Mouse (Mus musculus): ENCODE results near the gene Otub1.
A peak's percentile ranks its signal among the peaks of the same experiment; 100 is the strongest.

Otub1 gene

GRCm38 (mm10) chr19:7205753-7206736, at the start of gene Otub1:
TSS of gene Otub1 (minus strand) at chr19:7206316.
- Histone ChIP-seq H3K4me1 (replicated peaks; ENCODE audit: low read depth, low read length) (peaks cover 59% of the 10 kb centered on the region), H3K9me3 (ENCODE audit: low read length) (no peaks in the 10 kb centered on the region), H3K27me3 (ENCODE audit: insufficient read depth, low read length) (no peaks in the 10 kb centered on the region), H3K4me3 (replicated peaks; ENCODE audit: low read length) (peak within 1 kb of the TSS; percentile 93), H3K36me3 (ENCODE audit: insufficient read depth, low read length) (peaks cover 44% of the 10 kb centered on the region)
- TF ChIP-seq POU5F1 (IDR thresholded peaks at IDR 0.05; ENCODE audit: borderline replicate concordance, low read length) = no peak
- TF ChIP-seq CTCF (conservative IDR thresholded peaks at IDR 0.05; ENCODE audit: low read length) = no peak
- TF ChIP-seq NANOG (IDR thresholded peaks at IDR 0.05; ENCODE audit: borderline replicate concordance, low read length) = no peak

- H3K4me3 ChIP-seq (replicated peaks; ENCODE audit: low read length) = no peak overlapping the region
- H3K27me3 ChIP-seq (ENCODE audit: insufficient read depth, low read length) = no peaks in the 10 kb centered on the region
- peaks cover 62% of the 10 kb centered on the region for H3K4me1 ChIP-seq (replicated peaks; ENCODE audit: low read depth, low read length)
- H3K9me3 ChIP-seq (ENCODE audit: low read length) = no peaks in the 10 kb centered on the region
- no peaks in the 10 kb centered on the region for H3K36me3 ChIP-seq (ENCODE audit: insufficient read depth, low read length)
- TF ChIP-seq NANOG (IDR thresholded peaks at IDR 0.05; ENCODE audit: borderline replicate concordance, low read length) (no peak), CTCF (conservative IDR thresholded peaks at IDR 0.05; ENCODE audit: low read length) (no peak), POU5F1 (IDR thresholded peaks at IDR 0.05; ENCODE audit: borderline replicate concordance, low read length) (no peak)
These were observed 39.9 kb upstream of the Otub1 start for GRCm38 (mm10) chr19:7246021-7246420.

GRCm38 (mm10) chr19:7240782-7241690, 34.9 kb upstream of the Otub1 start, which contains the start of gene Naa40:
TSS of gene Naa40 (minus strand) at chr19:7241183.
- H3K4me1 ChIP-seq (replicated peaks; ENCODE audit: low read depth, low read length) = peaks cover 85% of the 10 kb centered on the region
- no peak for TF ChIP-seq POU5F1 (IDR thresholded peaks at IDR 0.05; ENCODE audit: borderline replicate concordance, low read length)
- no peak for TF ChIP-seq CTCF (conservative IDR thresholded peaks at IDR 0.05; ENCODE audit: low read length)
- TF ChIP-seq NANOG (IDR thresholded peaks at IDR 0.05; ENCODE audit: borderline replicate concordance, low read length) = no peak
- H3K27me3 ChIP-seq (ENCODE audit: insufficient read depth, low read length) = no peaks in the 10 kb centered on the region

GRCm38 (mm10) chr19:7240291-7240690, 34.2 kb upstream of the Otub1 start:
- H3K4me3 ChIP-seq (replicated peaks; ENCODE audit: low read length) = peak overlapping the region; percentile 93
- no peaks in the 10 kb centered on the region for H3K27me3 ChIP-seq (ENCODE audit: insufficient read depth, low read length)
- H3K4me1 ChIP-seq (replicated peaks; ENCODE audit: low read depth, low read length) = peaks cover 85% of the 10 kb centered on the region
- no peaks in the 10 kb centered on the region for H3K9me3 ChIP-seq (ENCODE audit: low read length)
- TF ChIP-seq POU5F1 (IDR thresholded peaks at IDR 0.05; ENCODE audit: borderline replicate concordance, low read length) (no peak), NANOG (IDR thresholded peaks at IDR 0.05; ENCODE audit: borderline replicate concordance, low read length) (no peak), CTCF (conservative IDR thresholded peaks at IDR 0.05; ENCODE audit: low read length) (no peak)
- H3K36me3 ChIP-seq (ENCODE audit: insufficient read depth, low read length) = peaks cover 38% of the 10 kb centered on the region

More at GRCm38 (mm10) chr19:7240782-7241690, 34.9 kb upstream of the Otub1 start, which contains the start of gene Naa40:
- peaks cover 32% of the 10 kb centered on the region for H3K36me3 ChIP-seq (ENCODE audit: insufficient read depth, low read length)
- peak within 1 kb of the TSS; percentile 93 for H3K4me3 ChIP-seq (replicated peaks; ENCODE audit: low read length)
- H3K9me3 ChIP-seq (ENCODE audit: low read length) = no peaks in the 10 kb centered on the region

- Histone ChIP-seq H3K4me3 (replicated peaks; ENCODE audit: low read length) (peak overlapping the region; percentile 93), H3K36me3 (ENCODE audit: insufficient read depth, low read length) (peaks cover 45% of the 10 kb centered on the region), H3K9me3 (ENCODE audit: low read length) (no peaks in the 10 kb centered on the region), H3K27me3 (ENCODE audit: insufficient read depth, low read length) (no peaks in the 10 kb centered on the region), H3K4me1 (replicated peaks; ENCODE audit: low read depth, low read length) (peaks cover 85% of the 10 kb centered on the region)
- TF ChIP-seq POU5F1 (IDR thresholded peaks at IDR 0.05; ENCODE audit: borderline replicate concordance, low read length) (no peak), CTCF (conservative IDR thresholded peaks at IDR 0.05; ENCODE audit: low read length) (no peak), NANOG (IDR thresholded peaks at IDR 0.05; ENCODE audit: borderline replicate concordance, low read length) (no peak)
These were observed 33.5 kb upstream of the Otub1 start for GRCm38 (mm10) chr19:7239574-7239973.

- Histone ChIP-seq H3K9me3 (ENCODE audit: low read length) (no peaks in the 10 kb centered on the region), H3K4me1 (replicated peaks; ENCODE audit: low read depth, low read length) (peaks cover 75% of the 10 kb centered on the region), H3K36me3 (ENCODE audit: insufficient read depth, low read length) (peaks cover 74% of the 10 kb centered on the region), H3K27me3 (ENCODE audit: insufficient read depth, low read length) (no peaks in the 10 kb centered on the region), H3K4me3 (replicated peaks; ENCODE audit: low read length) (no peak overlapping the region)
- no peak for TF ChIP-seq CTCF (conservative IDR thresholded peaks at IDR 0.05; ENCODE audit: low read length)
- TF ChIP-seq POU5F1 (IDR thresholded peaks at IDR 0.05; ENCODE audit: borderline replicate concordance, low read length) = no peak
- no peak for TF ChIP-seq NANOG (IDR thresholded peaks at IDR 0.05; ENCODE audit: borderline replicate concordance, low read length)
These were observed 30.6 kb upstream of the Otub1 start for GRCm38 (mm10) chr19:7236742-7237141.

- H3K4me1 ChIP-seq (replicated peaks; ENCODE audit: low read depth, low read length) = peaks cover 70% of the 10 kb centered on the region
- no peaks in the 10 kb centered on the region for H3K9me3 ChIP-seq (ENCODE audit: low read length)
- H3K4me3 ChIP-seq (replicated peaks; ENCODE audit: low read length) = no peak overlapping the region
- peaks cover 81% of the 10 kb centered on the region for H3K36me3 ChIP-seq (ENCODE audit: insufficient read depth, low read length)
- TF ChIP-seq NANOG (IDR thresholded peaks at IDR 0.05; ENCODE audit: borderline replicate concordance, low read length) (no peak), POU5F1 (IDR thresholded peaks at IDR 0.05; ENCODE audit: borderline replicate concordance, low read length) (no peak), CTCF (conservative IDR thresholded peaks at IDR 0.05; ENCODE audit: low read length) (no peak)
- H3K27me3 ChIP-seq (ENCODE audit: insufficient read depth, low read length) = no peaks in the 10 kb centered on the region
These were observed 29.9 kb upstream of the Otub1 start for GRCm38 (mm10) chr19:7236011-7236410.

- no peak for TF ChIP-seq POU5F1 (IDR thresholded peaks at IDR 0.05; ENCODE audit: borderline replicate concordance, low read length)
- no peak for TF ChIP-seq CTCF (conservative IDR thresholded peaks at IDR 0.05; ENCODE audit: low read length)
- no peak for TF ChIP-seq NANOG (IDR thresholded peaks at IDR 0.05; ENCODE audit: borderline replicate concordance, low read length)
- Histone ChIP-seq H3K4me3 (replicated peaks; ENCODE audit: low read length) (no peak overlapping the region), H3K4me1 (replicated peaks; ENCODE audit: low read depth, low read length) (peaks cover 70% of the 10 kb centered on the region), H3K27me3 (ENCODE audit: insufficient read depth, low read length) (no peaks in the 10 kb centered on the region), H3K9me3 (ENCODE audit: low read length) (no peaks in the 10 kb centered on the region), H3K36me3 (ENCODE audit: insufficient read depth, low read length) (peaks cover 86% of the 10 kb centered on the region)
These were observed 29.3 kb upstream of the Otub1 start for GRCm38 (mm10) chr19:7235461-7235860.
